Mouse (Mus musculus): ENCODE results near the gene Mettl8.

DNA sequence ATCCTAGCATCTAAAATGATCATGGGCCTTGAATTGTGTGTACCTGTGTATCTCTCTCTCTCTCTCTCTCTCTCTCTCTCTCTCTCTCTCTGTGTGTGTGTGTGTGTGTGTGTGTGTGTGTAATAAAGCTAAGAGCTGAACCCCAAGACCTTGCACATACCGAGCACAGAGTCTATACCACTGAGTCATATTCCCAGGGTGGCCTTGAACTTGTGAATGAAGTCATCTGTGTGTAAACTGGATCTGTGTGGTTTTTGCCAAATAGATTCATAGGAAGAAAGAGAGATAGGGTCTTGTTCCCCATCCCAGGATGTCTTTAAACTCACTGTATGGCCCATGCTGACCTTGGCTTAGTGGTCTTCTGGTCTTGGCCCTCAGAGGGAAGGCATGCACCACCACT, 121.9 kb downstream of the Mettl8 start:
- TF ChIP-seq CTCF (IDR thresholded peaks at IDR 0.05; ENCODE audit: extremely low read depth, insufficient read length, insufficient replicate concordance, low read depth, low read length): no peak
- TF ChIP-seq POLR2A (IDR thresholded peaks at IDR 0.05; ENCODE audit: low read depth, low read length): no peak

Data from small intestine, adult 2 months (tissue).